In the genomic region with DNA sequence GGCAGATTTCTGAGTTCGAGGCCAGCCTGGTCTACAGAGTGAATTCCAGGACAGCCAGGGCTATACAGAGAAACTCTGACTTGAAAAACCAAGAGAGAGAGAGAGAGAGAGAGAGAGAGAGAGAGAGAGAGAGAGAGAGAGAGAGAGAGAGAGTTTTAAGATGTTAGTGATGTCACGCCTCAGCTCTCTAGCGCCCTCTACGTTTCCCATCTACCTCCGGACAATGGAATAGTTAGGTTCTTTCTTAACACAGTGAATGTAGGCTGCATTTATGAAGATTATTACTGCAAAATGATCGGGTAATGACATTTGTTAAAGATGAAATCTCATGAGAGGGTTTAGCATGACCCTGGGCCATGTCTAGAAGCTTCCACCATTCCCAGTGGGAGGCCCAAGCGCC, we compare ENCODE assay signal across 12 mouse cellular contexts. TPM values are rescaled to one million over a fixed set of nuclear protein-coding genes. Genes with fewer than 3 reads are reported as not detected.
DNase-seq lines count a peak whose midpoint lies in the region; ATAC-seq and TF ChIP-seq lines count a peak whose summit lies in the region.
"Not testable (repeated sequence)": the region's sequence is repeated elsewhere in the genome, so short reads cannot be mapped to it uniquely, and the experiment has no call there.
"Had no signal": no experiment of that assay in that cellular context is flagged by ENCODE, and none has a peak within 500 bp of the region (broad histone marks: within the 10 kb centered on the region; RNA-seq: fewer than 3 reads in every experiment).

No protein-coding gene starts in this region.

- H3K36me3 ChIP-seq in E14TG2a.4 (ENCODE audit: insufficient read depth, low read length); intestine, postnatal 0 days (ENCODE audit: control insufficient read depth, insufficient read depth); liver, adult 2 months (ENCODE audit: control insufficient read depth, insufficient read depth, low read length); lung, postnatal 0 days (ENCODE audit: insufficient read depth, low read length); thymus, adult 2 months (ENCODE audit: control insufficient read depth, insufficient read depth, low read length): not testable (repeated sequence)

- not testable (repeated sequence) for H3K9me3 ChIP-seq in E14TG2a.4 (ENCODE audit: low read length); intestine, postnatal 0 days (ENCODE audit: control insufficient read depth); lung, postnatal 0 days (ENCODE audit: low read length)

- not testable (repeated sequence) for TF ChIP-seq POLR2A in cortical plate, adult 2 months (IDR thresholded peaks at IDR 0.05; ENCODE audit: extremely low read depth, insufficient read depth, low read length); liver, adult 2 months (IDR thresholded peaks at IDR 0.05; ENCODE audit: extremely low read depth, insufficient read depth, low read length); thymus, adult 2 months (IDR thresholded peaks at IDR 0.05; ENCODE audit: control insufficient read depth, extremely low read depth, insufficient read depth, low read length, poor library complexity)

- TF ChIP-seq CTCF in E14TG2a.4 (conservative IDR thresholded peaks at IDR 0.05; ENCODE audit: low read length), result peak; percentile 66
- peak; percentile 16; the same call in 1 of the 2 replicates for TF ChIP-seq CTCF in cortical plate, adult 2 months (IDR thresholded peaks at IDR 0.05; ENCODE audit: extremely low read depth, insufficient read depth, low read length)
- TF ChIP-seq CTCF in intestine, postnatal 0 days (IDR thresholded peaks at IDR 0.05; ENCODE audit: low read depth), result peak; percentile 55
- TF ChIP-seq CTCF in liver, adult 2 months (IDR thresholded peaks at IDR 0.05; ENCODE audit: low read depth, low read length), result peak; percentile 12; the same call in 1 of the 2 replicates
- TF ChIP-seq CTCF in lung, postnatal 0 days (IDR thresholded peaks at IDR 0.05), result peak; percentile 47
- TF ChIP-seq CTCF in thymus, adult 2 months (IDR thresholded peaks at IDR 0.05; ENCODE audit: borderline replicate concordance, control insufficient read depth, extremely low read depth, insufficient read depth, low read length, poor library complexity), result not testable (repeated sequence)

- not testable (repeated sequence) for H3K4me2 ChIP-seq in intestine, postnatal 0 days (replicated peaks; ENCODE audit: low read depth); lung, postnatal 0 days (replicated peaks; ENCODE audit: low read depth, low read length)

- not testable (repeated sequence) for H3K4me3 ChIP-seq in E14TG2a.4 (replicated peaks; ENCODE audit: low read length); cortical plate, adult 2 months (ENCODE audit: insufficient read depth, low read length); intestine, postnatal 0 days (ENCODE audit: low read depth, low read length); liver, adult 2 months (ENCODE audit: insufficient read depth, low read depth, low read length); lung, postnatal 0 days (ENCODE audit: low read depth, low read length); thymus, adult 2 months (ENCODE audit: control insufficient read depth, insufficient read depth, low read length)

- TF ChIP-seq EP300 in lung, postnatal 0 days (IDR thresholded peaks at IDR 0.05), result not testable (repeated sequence)

- not testable (repeated sequence) for ATAC-seq in intestine, postnatal 0 days; lung, postnatal 0 days

- H3K27me3 ChIP-seq in E14TG2a.4 (ENCODE audit: insufficient read depth, low read length), result peaks cover 67% of the 10 kb centered on the region
- not testable (repeated sequence) for H3K27me3 ChIP-seq in intestine, postnatal 0 days (replicated peaks; ENCODE audit: control insufficient read depth, insufficient read depth, low read length); liver, adult 2 months (ENCODE audit: control insufficient read depth, insufficient read depth, low read length); lung, postnatal 0 days (replicated peaks; ENCODE audit: insufficient read depth, low read length); thymus, adult 2 months (ENCODE audit: control insufficient read depth, insufficient read depth, low read length)

- not testable (repeated sequence) for H3K4me1 ChIP-seq in E14TG2a.4 (replicated peaks; ENCODE audit: low read depth, low read length); cortical plate, adult 2 months (ENCODE audit: control insufficient read depth, insufficient read depth, low read length); intestine, postnatal 0 days (replicated peaks; ENCODE audit: control insufficient read depth, insufficient read depth, low read length); liver, adult 2 months (ENCODE audit: control insufficient read depth, insufficient read depth, low read length); lung, postnatal 0 days (ENCODE audit: insufficient read depth, low read depth, low read length); thymus, adult 2 months (replicated peaks; ENCODE audit: control insufficient read depth, insufficient read depth, low read length)

- H3K79me2 ChIP-seq in liver, adult 2 months (ENCODE audit: control insufficient read depth, insufficient read depth, low read length), result not testable (repeated sequence)

- H3K9ac ChIP-seq in intestine, postnatal 0 days (ENCODE audit: low read depth, low read length); liver, adult 2 months (ENCODE audit: low read depth, low read length); lung, postnatal 0 days (replicated peaks; ENCODE audit: low read depth): not testable (repeated sequence)

- peak; percentile 35 for DNase-seq in 416B (ENCODE audit: low read depth)
- DNase-seq in liver, adult 2 months (ENCODE audit: extremely low read depth, low read depth, low spot score); lung, postnatal 0 days (ENCODE audit: low spot score): not testable (repeated sequence)
- peak; percentile 21 to 31 for DNase-seq in natural killer cell, adult 2 months (ENCODE audit: low spot score in 2 of 2)
- DNase-seq in thymus, adult 2 months, result peak; percentile 10

- H3K27ac ChIP-seq in cortical plate, adult 2 months (ENCODE audit: insufficient read depth, low read length); intestine, postnatal 0 days (ENCODE audit: low read depth, low read length); liver, adult 2 months (replicated peaks; ENCODE audit: insufficient read depth, low read depth, low read length); lung, postnatal 0 days (ENCODE audit: low read length); thymus, adult 2 months (ENCODE audit: control insufficient read depth, insufficient read depth, low read length): not testable (repeated sequence)

- 73% methylated on average over 7 of the region's 7 CpGs for WGBS in intestine, postnatal 0 days
- 74% methylated on average over 7 of the region's 7 CpGs for WGBS in liver, adult 2 months
- 72% methylated on average over 7 of the region's 7 CpGs for WGBS in lung, postnatal 0 days
- 78% methylated on average over 7 of the region's 7 CpGs for WGBS in thymus, adult 2 months

RNA-seq across cellular contexts. Expression of a gene that starts 44.4 kb away (rescaled TPM):
- polyA plus RNA-seq in cortical plate, adult 2 months (2012; rRNA removed), result 3.6 and 4.6 TPM in 2 replicates
- polyA plus RNA-seq in intestine, postnatal 0 days (2015; fragmentation: Nextera tagmentation; extraction: Ambion mirVana), result 0.16 and 0.51 TPM in 2 replicates
- 0.20 and 0.28 TPM in 2 replicates for total RNA-seq in liver, adult 2 months (2014; rRNA removed)
- polyA plus RNA-seq in liver, adult 2 months (2012; rRNA removed), result 0.30 and 0.78 TPM in 2 replicates
- 25.7 and 27.8 TPM in 2 replicates for polyA plus RNA-seq in lung, postnatal 0 days (2015; fragmentation: Nextera tagmentation; extraction: Ambion mirVana)
- polyA plus RNA-seq in thymus, adult 2 months (2012; rRNA removed), result 66.6 and 85.9 TPM in 2 replicates
- polyA plus RNA-seq: macrophage had no signal

RNA-seq across cellular contexts. Expression of a gene that starts 46.8 kb away (rescaled TPM):
- 1.4 and 1.7 TPM in 2 replicates for polyA plus RNA-seq in cortical plate, adult 2 months (2012; rRNA removed)
- polyA plus RNA-seq in intestine, postnatal 0 days (2015; fragmentation: Nextera tagmentation; extraction: Ambion mirVana), result 1.6 and 2.1 TPM in 2 replicates
- total RNA-seq in liver, adult 2 months (2014; rRNA removed), result 0.09 and 0.13 TPM in 2 replicates
- polyA plus RNA-seq in liver, adult 2 months (2012; rRNA removed), result 0.11 and 0.22 TPM in 2 replicates
- 6.7 and 6.9 TPM in 2 replicates for polyA plus RNA-seq in lung, postnatal 0 days (2015; fragmentation: Nextera tagmentation; extraction: Ambion mirVana)
- 0.75 and 1.00 TPM in 2 replicates for polyA plus RNA-seq in thymus, adult 2 months (2012; rRNA removed)
- total RNA-seq: megakaryocyte-erythroid progenitor cell, adult 5-6 weeks; monocyte, adult 5-6 weeks; neutrophil, adult 5-6 weeks had no signal
- polyA plus RNA-seq: macrophage had no signal

RNA-seq across cellular contexts. Expression of a gene that starts 57.3 kb away (rescaled TPM):
- polyA plus RNA-seq in cortical plate, adult 2 months (2012; rRNA removed), result 25.2 and 26.5 TPM in 2 replicates
- polyA plus RNA-seq in intestine, postnatal 0 days (2015; fragmentation: Nextera tagmentation; extraction: Ambion mirVana), result 10.8 and 10.9 TPM in 2 replicates
- total RNA-seq in liver, adult 2 months (2014; rRNA removed), result 4.1 and 5.6 TPM in 2 replicates
- 9.3 and 11.3 TPM in 2 replicates for polyA plus RNA-seq in liver, adult 2 months (2012; rRNA removed)
- polyA plus RNA-seq in lung, postnatal 0 days (2015; fragmentation: Nextera tagmentation; extraction: Ambion mirVana), result 21.5 and 22.5 TPM in 2 replicates
- 32.2 and 34.8 TPM in 2 replicates for polyA plus RNA-seq in thymus, adult 2 months (2012; rRNA removed)
